Mouse (Mus musculus): Measurements from ENCODE around the gene Cux1. TPM values are rescaled to one million over a fixed set of nuclear protein-coding genes. Genes with fewer than 3 reads are reported as not detected.
"Not testable (repeated sequence)": the region's sequence is repeated elsewhere in the genome, so short reads cannot be mapped to it uniquely, and the experiment has no call there.

Gene Cux1
- polyA plus RNA-seq, 1 experiment from 2014 or later: 114 TPM

DNA sequence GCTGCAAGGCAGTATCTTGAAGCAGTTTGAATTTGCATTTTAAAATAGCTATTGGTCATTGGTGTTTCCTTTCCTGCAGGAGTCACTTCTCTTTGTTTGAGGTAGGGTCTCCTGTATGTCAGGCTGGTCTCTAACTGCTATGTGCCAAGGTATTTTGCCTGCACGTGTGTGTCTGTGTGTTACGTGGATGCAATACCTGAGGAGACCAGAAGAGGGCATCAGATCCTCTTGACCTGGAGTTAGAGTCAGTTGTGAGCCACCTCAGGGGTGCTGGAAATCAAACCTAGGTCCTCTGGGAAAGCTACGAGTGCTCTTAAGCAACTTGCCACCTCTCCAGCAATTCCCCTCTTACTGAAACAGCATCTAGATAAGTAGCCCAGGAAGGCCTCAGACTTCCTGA lies 352.1 kb downstream of the Cux1 start:
- Histone ChIP-seq H3K36me3 (no peaks in the 10 kb centered on the region), H3K9ac (no peak overlapping the region), H3K4me3 (no peak overlapping the region), H3K27ac (no peak overlapping the region), H3K9me3 (no peaks in the 10 kb centered on the region), H3K4me2 (no peak overlapping the region), H3K27me3 (no peaks in the 10 kb centered on the region), H3K4me1 (no peaks in the 10 kb centered on the region)
- ATAC-seq (ENCODE audit: borderline replicate concordance, extremely low read depth, low FRiP score, low TSS enrichment): no peak
- WGBS: 76% methylated on average over 3 of the region's 3 CpGs

DNA sequence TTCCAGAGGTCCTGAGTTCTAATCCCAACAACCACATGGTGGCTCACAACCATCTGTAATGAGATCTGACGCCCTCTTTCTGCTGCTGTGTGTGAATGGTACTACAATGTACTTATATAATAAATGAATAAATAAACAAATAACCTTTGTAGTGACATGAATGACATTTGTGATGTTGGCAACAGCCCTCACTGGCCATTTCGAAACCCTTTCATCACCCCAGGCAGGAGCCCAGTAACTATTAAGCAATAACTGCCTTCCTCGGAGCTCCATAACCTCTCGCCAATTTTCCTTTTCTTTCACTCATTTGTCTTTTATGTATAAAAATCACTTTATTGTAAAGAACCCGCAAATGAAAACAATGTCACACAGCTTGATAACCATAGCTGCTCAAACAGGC lies 353.6 kb downstream of the Cux1 start:
- ATAC-seq (ENCODE audit: borderline replicate concordance, extremely low read depth, low FRiP score, low TSS enrichment): no peak
- H3K4me1 ChIP-seq: no peaks in the 10 kb centered on the region
- H3K4me2 ChIP-seq: no peak overlapping the region
- H3K27me3 ChIP-seq: no peaks in the 10 kb centered on the region
- 63% methylated on average over 5 of the region's 5 CpGs for WGBS
- no peak overlapping the region for H3K27ac ChIP-seq
- no peaks in the 10 kb centered on the region for H3K36me3 ChIP-seq
- H3K9me3 ChIP-seq: no peaks in the 10 kb centered on the region
- no peak overlapping the region for H3K4me3 ChIP-seq
- no peak overlapping the region for H3K9ac ChIP-seq

DNA sequence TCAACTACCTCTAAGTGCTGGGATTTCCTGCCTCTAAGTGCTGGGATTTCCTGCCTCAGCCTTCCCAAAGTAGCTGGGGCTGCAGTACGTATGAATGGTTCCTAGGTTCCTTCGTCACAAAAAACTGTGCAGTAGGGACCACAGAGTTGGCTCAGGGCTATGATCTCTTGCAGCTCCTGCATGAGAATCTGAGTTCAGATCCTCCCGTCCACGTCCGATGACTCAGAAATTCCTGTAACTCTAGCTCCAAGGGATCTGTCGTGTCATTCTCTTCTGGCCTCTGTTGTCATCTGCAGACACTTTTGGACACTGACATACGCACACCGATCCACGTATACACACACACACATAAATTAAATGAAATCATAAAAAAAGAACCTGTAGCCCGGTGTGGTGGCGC lies 354.6 kb downstream of the Cux1 start:
- 90% methylated on average over 11 of the region's 11 CpGs for whole genome bisulfite sequencing
- ATAC-seq (ENCODE audit: borderline replicate concordance, extremely low read depth, low FRiP score, low TSS enrichment): no peak
- Histone ChIP-seq H3K9ac (no peak overlapping the region), H3K36me3 (no peaks in the 10 kb centered on the region), H3K27me3 (no peaks in the 10 kb centered on the region), H3K4me1 (no peaks in the 10 kb centered on the region), H3K27ac (no peak overlapping the region), H3K4me2 (no peak overlapping the region), H3K4me3 (no peak overlapping the region), H3K9me3 (no peaks in the 10 kb centered on the region)

DNA sequence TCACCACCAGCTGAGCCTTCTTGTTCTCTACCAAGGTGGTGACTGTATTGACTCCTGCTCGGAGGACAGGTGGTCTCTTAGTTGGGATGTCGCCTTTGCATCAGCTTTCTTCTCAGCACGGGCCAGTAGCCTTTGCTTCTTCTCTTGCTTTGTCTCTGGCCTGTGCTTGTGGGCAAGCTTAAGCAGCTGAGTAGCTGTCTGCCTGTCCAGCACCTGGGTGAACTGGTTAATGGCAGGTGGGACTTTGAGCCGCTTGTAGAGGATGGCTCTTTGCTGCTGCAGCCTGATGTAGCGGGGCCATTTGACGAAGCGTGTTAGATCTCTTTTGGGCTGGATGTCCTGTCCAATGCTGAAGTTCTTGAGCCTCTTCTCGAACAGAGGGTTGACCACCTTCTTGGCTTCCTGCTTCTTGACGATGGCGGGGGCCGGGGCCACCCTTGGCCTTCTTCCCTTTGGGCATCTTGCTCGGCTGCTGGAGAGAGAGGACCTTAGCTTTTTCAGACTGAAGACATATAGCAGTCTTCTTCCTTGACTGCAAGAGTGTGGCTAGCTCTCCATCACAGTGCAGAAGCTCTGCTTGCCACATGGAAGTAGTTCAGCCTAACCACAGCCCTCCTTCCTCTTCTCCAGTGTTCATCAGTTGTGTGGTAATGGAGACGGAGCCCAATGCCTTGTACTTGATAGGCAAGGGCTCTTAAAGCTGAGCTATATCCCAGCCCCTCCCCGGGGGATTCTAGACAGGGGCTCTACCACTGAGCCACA lies 355.8 kb downstream of the Cux1 start:
- H3K36me3 ChIP-seq; H3K9ac ChIP-seq; H3K9me3 ChIP-seq; H3K4me1 ChIP-seq; ATAC-seq (ENCODE audit: borderline replicate concordance, extremely low read depth, low FRiP score, low TSS enrichment); H3K4me3 ChIP-seq; H3K4me2 ChIP-seq; H3K27ac ChIP-seq; H3K27me3 ChIP-seq: not testable (repeated sequence)
- WGBS: 90% methylated on average over 14 of the region's 14 CpGs

DNA sequence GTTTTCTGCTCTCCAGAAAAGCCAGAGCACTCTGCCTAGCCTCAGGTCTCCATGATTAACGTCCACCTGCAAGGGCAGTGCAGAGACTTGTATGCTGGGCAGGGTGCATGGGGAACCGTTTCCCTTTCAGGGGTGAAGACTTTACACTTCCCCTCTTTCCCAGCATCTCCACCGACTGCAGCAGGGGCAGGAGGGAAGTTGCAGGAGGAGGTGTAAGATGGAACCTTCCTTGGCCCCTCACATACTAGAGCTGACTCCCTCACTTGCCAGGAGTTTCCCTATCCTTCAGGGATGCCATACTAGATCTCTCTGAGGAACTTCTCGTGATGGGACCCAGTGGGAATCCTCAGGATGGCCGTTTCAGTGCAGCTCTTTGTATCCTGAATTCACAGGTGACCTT lies 356.7 kb downstream of the Cux1 start:
- ATAC-seq (ENCODE audit: borderline replicate concordance, extremely low read depth, low FRiP score, low TSS enrichment): no peak
- H3K9ac ChIP-seq: no peak overlapping the region
- H3K4me2 ChIP-seq: no peak overlapping the region
- no peak overlapping the region for H3K4me3 ChIP-seq
- WGBS: 58% methylated on average over 5 of the region's 5 CpGs
- H3K4me1 ChIP-seq: no peaks in the 10 kb centered on the region
- no peaks in the 10 kb centered on the region for H3K36me3 ChIP-seq
- H3K27ac ChIP-seq: no peak overlapping the region
- no peaks in the 10 kb centered on the region for H3K9me3 ChIP-seq
- no peaks in the 10 kb centered on the region for H3K27me3 ChIP-seq

DNA sequence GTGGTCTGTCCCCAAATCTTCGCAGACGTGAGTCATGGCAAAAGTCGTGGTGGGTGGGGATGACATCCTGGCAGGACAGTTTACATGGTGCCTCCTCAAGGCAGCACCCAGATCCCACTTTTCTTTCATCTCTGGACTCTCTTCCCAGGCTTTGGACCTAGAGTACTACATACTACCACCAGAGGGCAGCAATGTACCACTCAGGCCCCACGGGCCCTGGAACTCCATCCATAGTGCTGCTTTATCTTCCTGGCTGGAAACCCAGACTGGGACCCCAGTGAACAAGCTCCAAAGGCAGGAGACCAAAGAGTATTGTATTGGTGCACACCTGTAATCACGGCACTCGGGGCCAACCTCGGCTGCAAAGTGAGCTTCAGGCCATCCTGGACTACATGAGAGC lies 365.5 kb downstream of the Cux1 start:
- Histone ChIP-seq H3K4me1 (peaks cover 13% of the 10 kb centered on the region), H3K4me3 (no peak overlapping the region), H3K9ac (no peak overlapping the region), H3K36me3 (peaks cover 3% of the 10 kb centered on the region), H3K9me3 (no peaks in the 10 kb centered on the region), H3K4me2 (no peak overlapping the region), H3K27ac (no peak overlapping the region), H3K27me3 (no peaks in the 10 kb centered on the region)
- 35% methylated on average over 7 of the region's 7 CpGs for WGBS
- peak; percentile 27; the same call in 1 of the 2 replicates for ATAC-seq (ENCODE audit: borderline replicate concordance, extremely low read depth, low FRiP score, low TSS enrichment)

DNA sequence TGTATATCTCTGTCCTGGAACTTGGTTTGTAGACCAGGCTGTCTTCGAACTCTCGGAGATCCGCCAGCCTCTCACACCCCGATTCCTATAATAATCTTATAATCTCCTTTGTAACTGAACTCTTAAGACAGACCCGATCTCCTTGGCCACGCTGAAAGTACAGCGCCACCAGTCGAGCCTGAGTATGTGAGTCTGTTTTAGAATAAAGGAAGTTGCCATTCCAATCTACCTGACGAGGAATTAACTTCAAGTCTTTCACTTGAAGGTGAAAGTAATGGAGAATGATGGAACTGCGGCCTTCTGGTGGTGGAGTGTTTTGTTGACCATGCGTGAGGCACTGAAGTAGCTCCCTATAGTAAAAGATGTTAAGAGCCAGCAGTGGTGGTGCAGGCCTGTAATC lies 367.8 kb downstream of the Cux1 start:
- H3K9ac ChIP-seq: peak overlapping the region; percentile 64; the same call in 1 of the 2 replicates
- H3K4me1 ChIP-seq: peaks cover 13% of the 10 kb centered on the region
- no peaks in the 10 kb centered on the region for H3K9me3 ChIP-seq
- H3K4me3 ChIP-seq: peak overlapping the region; percentile 94
- peaks cover 26% of the 10 kb centered on the region for H3K36me3 ChIP-seq
- no peak for ATAC-seq (ENCODE audit: borderline replicate concordance, extremely low read depth, low FRiP score, low TSS enrichment)
- H3K27me3 ChIP-seq: no peaks in the 10 kb centered on the region
- peak overlapping the region; percentile 90 for H3K4me2 ChIP-seq
- H3K27ac ChIP-seq: 0 out of 2 replicates have a peak overlapping the region, but pooled peaks have one; percentile 4
- 31% methylated on average over 11 of the region's 11 CpGs for WGBS

DNA sequence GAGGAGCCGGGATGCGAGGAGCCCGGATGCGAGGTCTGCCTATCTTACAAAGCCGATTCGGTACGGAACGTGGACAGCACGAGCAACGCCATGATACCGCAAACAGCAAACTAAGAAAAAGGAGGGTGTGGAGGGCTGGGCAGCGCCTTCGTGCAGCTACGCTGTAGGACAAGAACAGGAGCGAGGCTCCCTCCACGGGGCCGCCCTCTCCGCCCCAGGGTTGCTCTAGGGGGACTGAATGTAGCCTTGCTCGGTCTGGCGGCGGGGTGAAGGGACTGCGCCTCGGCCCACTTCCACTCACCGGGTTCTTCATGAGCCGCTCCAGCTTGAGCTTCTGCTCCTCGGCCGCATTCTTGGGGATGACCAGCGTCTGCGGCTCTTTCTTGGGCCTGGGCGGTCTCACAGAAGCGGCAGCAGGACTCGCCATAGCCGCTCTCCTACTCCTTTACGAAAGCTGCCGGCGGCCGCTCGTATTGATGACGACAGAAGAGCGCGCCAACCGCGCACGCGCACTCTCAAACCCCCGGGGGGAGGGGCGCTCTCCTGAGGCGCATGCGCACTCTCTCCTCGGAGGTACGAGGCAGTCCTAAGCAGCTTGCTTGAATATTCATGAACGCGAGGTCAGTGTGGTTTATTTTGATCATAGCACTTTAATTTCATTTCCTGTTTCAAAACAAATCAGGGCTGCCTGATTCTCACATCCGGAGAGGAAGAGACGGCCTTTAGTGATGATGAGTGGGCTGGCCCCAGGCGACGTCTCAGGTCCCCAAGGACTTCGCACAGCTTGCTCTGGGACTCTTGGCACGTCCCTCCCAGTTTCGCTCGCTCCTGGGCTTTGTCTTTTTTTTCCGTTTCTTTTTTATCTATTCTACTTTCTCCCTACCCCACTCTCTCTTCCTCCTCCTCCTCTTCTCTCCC lies 368.6 kb downstream of the Cux1 start, which contains the start of gene Prkrip1:
TSS of gene Prkrip1 (minus strand) at position 490 of the 918 bp plus-strand sequence.
- peak within 1 kb of the TSS; percentile 90 for H3K4me2 ChIP-seq
- WGBS: under 1% methylated on average over 62 of the region's 62 CpGs
- peak; percentile 89 for ATAC-seq (ENCODE audit: borderline replicate concordance, extremely low read depth, low FRiP score, low TSS enrichment)
- H3K27me3 ChIP-seq: no peaks in the 10 kb centered on the region
- peaks cover 13% of the 10 kb centered on the region for H3K4me1 ChIP-seq
- peak within 1 kb of the TSS; percentile 86 for H3K27ac ChIP-seq
- H3K36me3 ChIP-seq: peaks cover 34% of the 10 kb centered on the region
- H3K9me3 ChIP-seq: no peaks in the 10 kb centered on the region
- peak within 1 kb of the TSS; percentile 94 for H3K4me3 ChIP-seq
- peak within 1 kb of the TSS; percentile 80 for H3K9ac ChIP-seq

Small RNAs within 50 kb of the gene (microRNA-seq; reads per million reads assigned to microRNA genes)
- gene Mir721: not detected

Other genes starting within 250 kb of the Cux1 start
- gene Myl10, start 125.7 kb upstream of the Cux1 start, polyA plus RNA-seq (2015; fragmentation: Nextera tagmentation; extraction: Ambion mirVana): 1.3 TPM in 1 of 2 replicates, not detected in the other

Data from lung, embryonic 15.5 days (tissue).